Mouse (Mus musculus): ENCODE measurements around the gene Rbm25.

Rbm25 gene

DNA sequence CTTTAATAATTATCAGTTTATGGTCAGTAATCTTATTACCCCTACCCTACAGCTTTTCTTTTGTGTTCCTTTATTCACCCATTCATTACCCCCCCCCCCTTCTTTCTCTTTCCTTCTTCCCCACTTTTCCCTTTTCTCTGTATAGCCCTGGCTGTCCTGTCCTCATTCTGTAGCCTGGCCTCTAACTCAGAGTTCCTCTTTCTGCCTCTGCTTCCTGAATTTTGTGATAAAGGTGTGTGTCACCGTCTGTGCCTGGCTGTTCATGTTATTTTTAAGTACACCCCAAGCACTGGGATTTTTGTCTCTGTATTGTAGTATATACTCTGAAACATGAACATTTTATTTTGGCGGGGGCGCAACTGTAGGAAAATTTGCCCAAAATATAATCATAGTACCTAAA, 19.3 kb downstream of the Rbm25 start:
- no peak for DNase-seq (ENCODE audit: low read depth, low spot score)

- no peak for DNase-seq (ENCODE audit: low read depth, low spot score)
These were observed 20.4 kb downstream of the Rbm25 start for GRCm38 (mm10) chr12:83651414-83651813.

- DNase-seq (ENCODE audit: low read depth, low spot score), result no peak
These were observed 54.4 kb downstream of the Rbm25 start for GRCm38 (mm10) chr12:83685466-83685865.

DNA sequence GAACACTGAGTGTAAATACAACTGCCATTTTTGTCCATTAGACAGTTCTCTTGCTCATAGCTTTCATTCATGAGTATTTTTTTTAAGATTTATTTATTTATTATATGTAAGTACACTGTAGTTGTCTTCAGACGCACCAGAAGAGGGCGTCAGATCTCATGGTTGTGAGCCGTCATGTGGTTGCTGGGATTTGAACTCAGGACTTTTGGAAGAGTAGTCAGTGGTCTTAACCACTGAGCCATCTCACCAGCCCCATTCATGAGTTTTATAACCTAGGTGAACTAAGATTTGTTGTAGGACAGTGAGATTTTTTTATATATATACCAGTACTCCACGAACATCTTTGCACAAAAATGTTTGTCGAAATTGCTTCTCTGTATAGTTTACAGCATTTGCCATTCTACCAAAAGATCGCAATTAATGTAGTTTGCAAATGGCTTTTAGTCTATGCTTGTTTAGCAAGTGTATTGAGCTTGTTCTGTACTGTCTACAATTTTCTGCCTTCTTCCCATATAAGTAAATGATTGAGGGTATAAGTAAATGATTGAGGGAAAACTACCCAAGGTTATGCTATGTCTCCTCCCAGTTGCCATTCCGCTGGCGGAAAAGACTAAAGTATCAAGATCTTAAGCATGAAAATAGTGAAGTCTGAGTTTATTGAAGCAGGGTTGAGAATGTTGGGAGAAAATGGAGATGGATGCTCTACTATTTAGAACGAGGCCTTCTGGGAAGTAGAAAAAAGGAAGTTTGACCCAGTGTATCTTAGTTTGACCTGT, 55.7 kb downstream of the Rbm25 start:
- DNase-seq (ENCODE audit: low read depth, low spot score), result peak; percentile 51

GRCm38 (mm10) chr12:83687934-83688315, 56.9 kb downstream of the Rbm25 start, which contains the start of gene Psen1:
Gene Psen1, plus strand, starts transcription at chr12:83688152.
- peak; percentile 97 for DNase-seq (ENCODE audit: low read depth, low spot score)

DNA sequence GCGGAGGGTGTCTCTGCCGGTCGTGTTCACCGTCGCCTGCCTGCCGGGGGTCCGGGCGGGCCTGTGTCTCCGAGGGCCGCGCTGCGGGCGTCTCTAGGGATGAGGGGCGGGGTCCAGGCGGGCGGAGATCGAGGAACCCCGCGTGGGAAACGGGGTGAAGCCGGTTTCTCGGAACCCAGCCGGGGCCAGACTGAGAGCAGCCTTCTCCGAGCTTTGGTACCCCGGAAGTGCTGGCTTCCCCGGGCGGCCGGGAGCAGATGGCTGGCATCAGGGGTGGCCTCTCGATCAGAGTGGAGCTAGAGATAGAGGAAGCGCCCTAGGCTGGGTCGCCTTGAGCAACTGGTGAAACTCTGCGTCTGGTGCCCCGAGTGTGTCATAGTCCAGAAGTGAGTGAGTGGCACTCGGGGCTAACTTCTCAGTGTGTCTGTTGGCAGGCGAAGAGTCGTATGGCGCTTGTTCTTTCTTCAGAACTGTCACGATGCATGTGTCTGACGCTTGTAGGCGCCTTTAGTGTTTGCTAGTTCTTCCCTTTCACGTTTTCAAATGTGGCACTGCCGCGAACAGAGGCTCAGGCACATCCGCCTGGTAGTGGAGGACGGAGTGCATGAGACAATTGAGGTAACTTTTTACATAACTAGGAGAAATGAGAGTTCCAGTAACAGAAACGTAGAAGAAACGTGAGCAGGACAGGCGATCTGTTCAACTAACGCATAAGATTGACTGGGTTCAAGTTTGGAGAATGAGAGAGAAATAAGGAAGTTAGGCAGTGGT, 57.5 kb downstream of the Rbm25 start:
- DNase-seq (ENCODE audit: low read depth, low spot score), result peak; percentile 84

DNA sequence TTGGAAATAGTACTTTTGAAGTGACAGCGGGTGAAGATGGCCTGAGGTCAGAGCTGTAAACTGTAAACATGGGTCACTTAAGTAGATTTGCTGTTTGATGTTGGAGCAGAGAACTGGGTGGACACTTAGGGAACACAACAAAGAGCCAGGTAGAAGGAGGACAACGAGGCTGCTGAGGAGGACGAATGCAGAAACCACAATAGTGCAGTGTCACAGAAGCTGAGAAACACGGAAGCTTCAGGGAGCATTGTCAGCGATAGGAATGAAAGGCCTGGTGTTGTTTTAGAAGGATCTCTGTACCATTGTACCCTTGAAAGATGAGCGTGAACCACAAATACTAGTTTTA, 58.0 kb downstream of the Rbm25 start:
- DNase-seq (ENCODE audit: low read depth, low spot score), result peak; percentile 82

GRCm38 (mm10) chr12:83694011-83694410, 63.0 kb downstream of the Rbm25 start:
- no peak for DNase-seq (ENCODE audit: low read depth, low spot score)

- DNase-seq (ENCODE audit: low read depth, low spot score), result no peak
These were observed 63.6 kb downstream of the Rbm25 start for GRCm38 (mm10) chr12:83694669-83695068.

DNA sequence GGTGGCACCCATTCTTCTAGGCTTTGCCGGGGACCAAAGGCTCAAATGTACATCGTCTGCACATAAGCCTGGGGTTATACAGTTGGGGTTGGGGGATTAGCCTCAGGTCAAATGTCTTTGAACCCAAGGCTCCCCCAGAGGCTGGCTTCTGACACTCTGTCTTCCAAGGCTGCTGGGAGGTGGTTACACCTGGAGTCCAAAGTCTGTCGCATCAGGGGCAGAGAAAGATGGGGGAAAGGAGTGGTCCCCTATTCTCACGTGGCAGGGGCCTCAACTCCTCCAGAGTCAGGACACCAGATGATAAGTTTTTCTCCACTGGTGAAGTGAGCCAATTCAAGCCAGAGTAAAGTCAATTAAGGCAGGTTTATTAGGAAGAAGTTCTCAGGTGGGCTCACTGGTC, 67.6 kb downstream of the Rbm25 start:
- no peak for DNase-seq (ENCODE audit: low read depth, low spot score)

DNA sequence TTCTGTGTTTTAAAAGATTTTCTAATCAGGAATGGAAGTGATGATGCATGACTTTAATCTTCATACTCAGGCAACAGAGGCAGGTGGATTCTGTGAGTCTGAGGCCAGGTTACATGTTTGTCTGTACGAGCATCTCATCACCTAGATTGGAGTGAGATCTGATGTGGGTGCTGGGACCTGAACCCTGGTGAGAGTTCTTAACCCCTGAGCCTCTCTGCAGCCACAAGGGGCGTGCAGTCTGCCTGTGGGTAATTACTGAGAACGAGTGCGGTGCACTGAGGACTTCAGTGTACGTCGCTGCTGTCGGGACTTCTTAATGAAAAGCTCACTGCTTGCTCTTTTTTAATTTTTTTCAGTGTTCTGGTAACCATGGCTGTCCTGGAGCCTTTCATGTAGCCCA, 70.6 kb downstream of the Rbm25 start:
- DNase-seq (ENCODE audit: low read depth, low spot score), result no peak

GRCm38 (mm10) chr12:83702796-83703195, 71.8 kb downstream of the Rbm25 start:
- no peak for DNase-seq (ENCODE audit: low read depth, low spot score)

DNA sequence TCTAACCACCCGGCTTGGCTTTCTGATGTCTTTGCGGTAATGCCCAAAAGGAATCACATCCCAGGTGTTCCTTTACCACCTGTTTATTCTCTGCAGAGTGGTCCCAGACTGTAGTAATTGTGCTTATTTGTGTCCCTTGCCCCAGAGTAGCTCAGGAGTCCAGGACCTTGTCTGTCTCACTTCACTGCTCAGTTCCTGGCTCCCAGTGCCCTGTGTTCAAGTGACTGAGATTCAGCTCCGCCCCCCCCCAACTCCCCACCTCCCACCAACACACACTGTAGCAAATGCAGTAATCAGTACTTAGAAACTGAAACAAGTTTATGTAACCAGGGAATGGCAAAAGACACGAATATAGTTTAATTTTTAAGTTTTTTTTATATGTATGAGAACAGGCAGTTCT, 75.9 kb downstream of the Rbm25 start:
- no peak for DNase-seq (ENCODE audit: low read depth, low spot score)

DNA sequence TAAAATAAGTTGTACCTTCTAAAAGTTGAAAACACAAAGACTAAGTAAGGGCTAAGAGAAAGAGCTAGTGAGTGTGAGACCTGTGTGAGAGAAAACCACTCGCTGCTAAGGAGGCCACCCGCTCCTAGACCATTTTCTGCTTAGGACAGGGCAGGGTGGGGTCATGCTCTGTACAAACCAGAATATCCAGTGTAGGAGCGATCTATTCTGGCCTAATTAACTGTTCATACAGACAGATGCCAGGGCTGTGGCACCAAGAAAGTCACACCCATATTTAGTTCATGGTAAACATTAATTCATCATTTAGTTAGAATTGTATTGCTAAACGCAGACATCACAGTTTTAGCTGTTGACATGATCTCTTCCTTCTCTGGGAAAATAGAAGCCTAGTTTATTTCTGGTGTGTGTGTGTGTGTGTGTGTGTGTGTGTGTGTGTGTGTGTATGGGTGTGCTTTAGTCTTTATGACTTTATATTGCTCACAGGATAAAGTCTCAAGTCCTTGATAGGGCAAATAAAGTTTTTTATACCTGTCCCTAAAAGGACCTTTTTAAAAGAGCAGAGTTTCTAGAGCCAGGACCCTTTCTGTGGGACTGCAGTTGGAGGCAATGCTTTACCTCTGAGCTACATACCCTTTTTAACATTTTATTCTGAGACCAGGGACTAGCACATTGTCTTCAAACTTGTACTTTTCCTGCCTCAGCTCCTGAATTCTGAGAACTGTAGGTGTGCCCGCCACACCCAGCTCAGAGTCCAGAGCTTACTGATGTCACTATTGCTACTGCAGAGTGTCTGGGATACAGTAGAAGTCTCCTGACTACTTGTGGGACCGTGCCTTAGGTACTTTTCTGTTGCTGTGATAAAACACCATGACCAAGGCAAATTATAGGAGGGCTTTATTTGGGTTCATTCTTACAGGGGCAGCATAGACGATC, 77.4 kb downstream of the Rbm25 start:
- no peak for DNase-seq (ENCODE audit: low read depth, low spot score)

DNA sequence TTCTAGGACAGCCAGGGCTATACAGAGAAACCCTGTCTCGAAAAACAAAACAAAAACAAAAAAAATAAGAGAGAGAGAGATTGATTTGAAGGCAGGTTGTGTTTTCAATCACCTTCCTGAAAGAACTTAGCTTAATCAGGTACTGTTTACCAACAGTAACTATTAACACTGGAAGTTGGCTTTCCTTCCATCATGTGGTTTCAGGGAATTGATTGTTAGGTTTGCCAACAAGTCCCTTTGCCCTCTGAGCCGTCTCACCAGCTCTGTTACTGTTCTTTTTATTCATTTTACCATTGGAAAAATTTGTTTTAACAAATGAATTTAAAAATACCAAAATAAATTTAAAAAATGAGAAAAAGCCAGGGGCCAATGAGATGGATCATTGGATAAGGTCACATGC, 78.9 kb downstream of the Rbm25 start:
- DNase-seq (ENCODE audit: low read depth, low spot score), result no peak

DNA sequence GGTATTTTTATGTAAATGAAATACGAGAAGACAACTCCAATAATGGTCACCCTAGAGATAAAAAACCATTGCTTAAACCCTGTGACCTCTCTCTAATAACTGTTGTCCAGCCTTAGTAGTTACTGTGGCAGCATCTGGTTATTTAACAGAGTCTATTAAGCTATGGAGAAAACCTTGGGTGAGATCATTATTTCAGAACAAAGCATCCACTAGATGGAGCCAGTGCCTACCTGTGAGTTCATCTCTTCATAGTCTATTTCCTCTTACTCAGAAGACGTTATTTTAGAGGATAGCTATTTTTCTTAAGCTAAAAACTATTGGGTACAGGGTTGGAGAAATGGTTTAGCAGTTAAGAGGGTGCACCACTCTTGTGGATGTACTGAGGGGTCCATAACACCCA, 82.7 kb downstream of the Rbm25 start:
- peak; percentile 67 for DNase-seq (ENCODE audit: low read depth, low spot score)

- DNase-seq (ENCODE audit: low read depth, low spot score), result no peak
These were observed 85.6 kb downstream of the Rbm25 start for GRCm38 (mm10) chr12:83716416-83717184.

GRCm38 (mm10) chr12:83719431-83719830, 88.4 kb downstream of the Rbm25 start:
- no peak for DNase-seq (ENCODE audit: low read depth, low spot score)

GRCm38 (mm10) chr12:83721281-83721680, 90.2 kb downstream of the Rbm25 start:
- DNase-seq (ENCODE audit: low read depth, low spot score), result no peak

DNA sequence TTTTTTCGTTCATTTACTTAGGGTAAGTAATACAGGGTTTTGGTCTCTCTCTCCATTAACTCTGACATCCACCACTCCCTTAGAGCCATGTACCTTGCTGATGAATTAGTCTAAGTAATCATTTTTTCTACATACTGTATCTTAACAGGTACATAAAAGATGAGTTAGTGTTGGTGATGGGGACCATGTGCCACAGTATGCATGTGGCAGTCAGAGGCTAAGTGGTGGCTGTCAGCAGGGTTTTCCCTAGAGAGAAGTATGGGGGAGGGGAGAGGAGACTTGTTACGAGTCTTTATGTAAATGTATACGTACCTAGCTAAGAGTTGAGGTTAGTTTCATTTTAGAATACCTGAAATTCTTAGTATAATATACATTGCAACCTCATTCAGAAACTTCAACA, 92.0 kb downstream of the Rbm25 start:
- no peak for DNase-seq (ENCODE audit: low read depth, low spot score)

Data from A20 (cell line).